Mouse (Mus musculus) common myeloid progenitor, adult 5-6 weeks (primary cell): Measurements from ENCODE around the gene Prr22. TPM values are rescaled to one million over a fixed set of nuclear protein-coding genes. Genes with fewer than 3 reads are reported as not detected.

Experiments
- ATAC-seq: replicated peaks from 2 replicates; pipeline ENCODE4 v1.8.0; 2016; ENCODE audit warnings: low read depth, mild to moderate bottlenecking, moderate TSS enrichment, inconsistent platforms; ENCODE audit not compliant: poor library complexity, severe bottlenecking
- total RNA-seq: library from RNA; stranded (forward); fragments of 200-1000, 187-1606 nt; gene quantifications from 2 replicates; pipeline ENCODE4 v1.2.3, GENCODE M21; 2017

Prr22 gene
- total RNA-seq, 1 experiment from 2014 or later: not detected

DNA sequence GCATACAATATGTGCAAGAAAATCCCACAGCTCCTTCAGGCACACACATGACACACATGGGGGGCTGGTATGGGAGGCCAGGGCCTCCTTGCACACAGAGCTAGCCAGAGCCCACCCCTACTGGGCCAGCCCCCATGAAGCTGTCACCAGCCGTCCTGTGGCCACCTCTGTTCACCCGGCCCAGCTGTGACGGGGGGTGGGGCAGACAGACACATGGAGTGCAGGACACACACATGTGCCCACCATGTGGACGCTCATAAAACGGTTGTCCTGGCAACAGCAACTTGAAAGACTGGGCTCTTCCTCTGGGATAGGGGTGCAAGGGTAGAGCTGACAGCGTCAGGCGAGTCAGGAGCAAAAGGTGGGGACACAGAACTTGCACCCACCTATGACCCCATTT is 10.8 kb upstream of the Prr22 start:
- ATAC-seq: no peak

DNA sequence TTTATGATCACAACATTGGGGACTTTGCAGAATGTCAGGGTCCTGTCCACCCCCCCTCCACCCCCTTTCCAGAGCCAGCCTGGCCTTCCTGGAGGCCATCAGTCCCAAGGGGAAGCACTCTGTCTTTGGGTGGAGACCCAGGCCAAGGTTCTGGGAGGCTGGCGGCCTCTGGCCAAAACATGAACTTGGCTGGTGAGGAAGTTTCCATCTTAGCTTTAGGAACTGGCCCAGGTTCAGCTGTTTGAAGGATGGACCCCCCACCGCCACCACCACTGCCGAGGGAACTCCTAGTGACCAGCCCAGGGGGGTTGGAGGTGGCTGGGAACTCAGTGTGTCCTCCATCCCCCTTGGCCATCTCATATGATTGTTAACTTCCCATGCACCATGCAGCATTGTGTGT is 9.0 kb upstream of the Prr22 start:
- no peak for ATAC-seq

DNA sequence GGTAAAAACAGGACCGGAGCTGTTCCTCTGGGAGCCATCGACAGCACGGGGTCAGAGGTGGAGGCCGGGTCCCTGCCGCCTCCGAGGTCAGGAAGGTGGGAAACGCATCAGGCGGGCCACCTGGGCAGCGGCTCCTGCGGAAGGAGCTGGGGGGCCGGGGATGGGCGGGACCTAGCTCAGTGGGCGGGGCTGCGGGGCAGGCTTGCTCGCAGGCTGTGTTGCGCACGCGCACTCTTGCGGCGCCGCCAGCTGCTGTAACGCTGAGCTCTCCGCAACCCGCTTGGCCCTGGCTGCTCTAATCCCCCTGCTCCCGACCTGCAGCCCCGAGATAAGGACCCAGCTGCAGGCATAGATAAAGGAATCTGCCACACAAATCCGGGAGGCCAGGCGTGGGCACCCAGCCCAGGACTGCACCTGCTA is 8.0 kb upstream of the Prr22 start:
- peak; percentile 40 for ATAC-seq

DNA sequence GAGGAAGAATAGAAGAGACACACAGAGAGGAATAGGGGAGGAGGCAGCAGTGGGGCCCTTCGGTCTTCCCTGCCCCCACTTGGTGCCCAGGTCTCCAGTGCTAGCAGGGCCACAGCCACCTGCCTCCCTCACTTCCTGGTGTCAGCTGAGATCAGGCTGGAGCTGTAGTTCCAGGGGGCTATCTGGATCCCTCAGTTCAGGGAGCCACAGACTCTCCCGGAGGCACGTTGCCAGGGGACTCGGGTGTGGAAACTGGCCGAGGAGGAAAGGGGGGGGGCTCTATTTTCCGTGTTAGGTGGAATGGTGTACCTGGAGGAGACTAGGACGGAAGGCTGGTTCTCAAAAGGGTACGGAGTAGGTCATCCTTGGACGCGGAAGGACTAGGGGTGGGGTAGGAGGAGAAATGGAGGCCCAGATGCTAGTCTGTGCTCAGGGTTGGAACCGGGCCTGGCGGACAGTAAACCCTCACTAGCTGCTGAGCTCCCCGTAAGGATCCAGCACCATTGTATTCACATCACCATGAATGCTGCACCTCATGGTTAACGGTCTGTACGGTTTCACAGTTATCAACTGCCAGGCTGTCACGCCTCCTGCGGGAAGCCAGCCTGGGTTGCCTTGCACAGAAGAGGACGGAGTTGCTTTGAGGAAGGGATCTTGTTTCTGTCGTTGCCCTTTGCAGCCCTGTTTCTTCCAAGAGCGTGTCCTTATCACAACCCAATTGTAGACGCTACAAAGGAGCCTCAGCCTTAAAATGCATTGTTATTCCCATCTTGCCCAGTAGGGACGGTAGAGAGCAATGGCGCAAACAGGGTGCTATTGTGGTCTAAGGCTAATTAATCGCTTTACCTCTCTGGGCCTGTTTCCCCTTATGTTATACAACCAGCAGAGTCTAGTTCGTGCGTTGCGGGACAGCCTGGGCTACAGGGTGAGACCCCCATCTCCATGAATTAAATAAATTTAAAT is 7.0 kb upstream of the Prr22 start:
- peak; percentile 30 for ATAC-seq

DNA sequence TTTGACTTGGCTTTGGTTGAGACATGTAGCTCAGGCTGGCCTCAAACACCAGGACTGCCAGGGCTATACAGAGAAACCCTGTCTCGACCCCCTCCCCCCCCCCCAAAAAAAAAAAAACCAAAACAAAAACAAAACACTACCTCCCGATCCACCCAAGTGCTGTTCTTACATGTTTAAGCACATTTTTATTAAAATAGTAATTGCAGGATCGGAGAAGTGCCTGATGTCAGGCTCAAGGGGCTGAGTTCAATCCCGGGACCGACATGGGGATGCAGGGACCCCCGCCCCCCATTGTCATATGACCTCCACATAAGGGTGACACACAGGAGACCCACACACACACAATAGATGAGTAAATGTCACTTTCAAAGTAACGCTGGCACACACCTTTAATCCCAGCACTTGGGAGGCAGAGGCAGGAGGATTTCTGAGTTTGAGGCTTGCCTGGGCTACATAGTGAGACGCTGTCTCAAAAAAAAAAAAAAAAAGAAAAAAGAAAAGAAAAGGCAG is 6.3 kb upstream of the Prr22 start:
- no peak for ATAC-seq

DNA sequence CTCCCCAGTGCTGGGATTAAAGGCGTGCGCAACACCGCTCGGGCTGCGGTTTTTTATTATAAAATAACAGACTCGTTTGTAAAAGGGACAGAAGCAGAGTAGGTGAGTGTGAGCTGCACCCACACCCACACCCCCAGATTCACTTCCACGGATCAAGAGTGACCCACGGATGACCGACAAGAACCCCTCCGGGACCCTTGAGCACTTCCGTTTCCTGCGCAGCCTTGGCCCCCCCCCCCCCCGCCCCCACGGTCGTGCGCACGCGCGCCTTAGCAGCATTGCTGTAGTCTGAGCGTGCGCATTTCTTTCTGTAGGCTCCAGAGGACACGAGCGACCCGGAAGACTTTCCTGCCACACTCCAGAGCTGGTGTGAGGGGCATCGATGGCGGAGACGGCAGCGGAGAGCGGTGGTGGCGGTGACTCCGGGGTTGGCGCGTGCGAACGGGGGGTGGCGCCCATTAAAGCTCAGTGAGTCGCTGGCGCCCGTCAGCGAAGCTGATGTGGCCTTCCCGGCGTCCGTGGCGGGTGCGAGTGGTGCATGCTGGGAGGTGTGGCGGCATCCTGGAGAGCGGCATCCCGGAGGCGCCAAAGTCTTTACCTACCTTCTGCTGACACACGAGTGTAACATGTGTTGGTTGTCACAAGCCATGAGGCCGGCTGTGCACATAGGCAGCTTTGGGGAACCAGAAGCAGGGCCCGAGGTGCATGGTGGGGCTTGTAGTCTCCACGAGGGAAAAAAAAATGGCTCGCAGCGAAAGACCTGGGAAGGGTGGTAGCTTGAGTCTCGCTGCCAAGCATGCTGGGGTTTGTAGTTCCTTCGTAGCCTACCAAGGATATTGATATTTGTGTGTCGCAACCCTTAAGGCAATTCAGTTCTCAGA is 5.3 kb upstream of the Prr22 start, which contains the start of gene Dus3l:
TSS of gene Dus3l (plus strand) at position 284 of the 881 bp plus-strand sequence.
- ATAC-seq: peak; percentile 71

DNA sequence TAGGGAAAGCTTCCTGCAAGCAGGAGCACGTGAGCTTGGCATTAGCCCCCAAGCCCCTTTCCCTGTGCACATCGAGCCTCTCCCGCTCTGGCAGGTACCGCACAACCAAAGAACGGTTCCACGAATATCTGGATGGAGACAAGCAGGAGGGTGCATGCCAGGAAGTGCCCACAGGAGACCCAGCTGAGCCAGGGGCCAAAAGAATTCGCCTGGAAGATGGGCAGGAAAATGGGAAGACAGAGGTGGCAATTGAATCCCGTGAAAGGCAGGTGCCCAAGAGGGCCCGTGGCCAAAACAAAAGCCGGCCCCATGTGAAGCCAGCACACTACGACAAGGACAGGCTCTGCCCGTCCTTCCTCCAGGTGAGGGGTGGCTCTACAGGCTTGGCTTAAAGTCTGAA is 4.6 kb upstream of the Prr22 start:
- no peak for ATAC-seq

DNA sequence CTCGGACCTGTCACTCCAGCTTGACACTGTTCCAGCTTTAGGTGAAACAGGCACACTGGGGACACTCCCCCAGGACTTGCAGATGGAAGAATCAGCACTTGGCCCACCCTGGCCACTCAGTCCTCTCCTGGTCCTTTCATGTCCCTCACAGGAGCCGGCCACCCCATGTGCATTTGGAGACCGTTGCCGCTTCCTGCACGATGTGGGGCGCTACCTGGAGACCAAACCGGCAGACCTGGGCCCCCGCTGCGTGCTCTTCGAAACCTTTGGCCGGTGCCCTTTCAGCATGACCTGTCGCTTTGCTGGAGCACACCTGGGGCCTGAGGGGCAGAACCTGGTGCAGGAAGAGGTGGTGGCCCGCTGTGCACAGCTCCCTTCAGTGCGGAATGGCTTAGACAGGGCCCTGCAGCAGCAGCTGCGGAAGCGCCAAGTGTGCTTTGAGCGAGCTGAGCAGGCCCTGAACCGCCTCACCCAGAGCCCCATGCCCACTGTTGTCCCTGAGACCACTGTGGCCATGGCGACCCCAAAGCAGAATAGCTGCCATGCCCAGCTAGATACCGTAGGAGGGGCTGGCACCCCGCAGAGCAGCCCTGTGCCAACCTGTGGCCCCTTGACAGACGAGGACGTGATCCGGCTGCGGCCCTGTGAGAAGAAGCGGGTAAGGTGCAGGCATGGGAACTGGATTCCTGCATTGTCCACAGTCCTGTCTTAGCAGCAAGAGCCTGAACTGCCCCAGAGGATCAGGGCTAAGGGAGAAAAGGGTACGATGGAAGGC is 3.2 kb upstream of the Prr22 start:
- no peak for ATAC-seq

DNA sequence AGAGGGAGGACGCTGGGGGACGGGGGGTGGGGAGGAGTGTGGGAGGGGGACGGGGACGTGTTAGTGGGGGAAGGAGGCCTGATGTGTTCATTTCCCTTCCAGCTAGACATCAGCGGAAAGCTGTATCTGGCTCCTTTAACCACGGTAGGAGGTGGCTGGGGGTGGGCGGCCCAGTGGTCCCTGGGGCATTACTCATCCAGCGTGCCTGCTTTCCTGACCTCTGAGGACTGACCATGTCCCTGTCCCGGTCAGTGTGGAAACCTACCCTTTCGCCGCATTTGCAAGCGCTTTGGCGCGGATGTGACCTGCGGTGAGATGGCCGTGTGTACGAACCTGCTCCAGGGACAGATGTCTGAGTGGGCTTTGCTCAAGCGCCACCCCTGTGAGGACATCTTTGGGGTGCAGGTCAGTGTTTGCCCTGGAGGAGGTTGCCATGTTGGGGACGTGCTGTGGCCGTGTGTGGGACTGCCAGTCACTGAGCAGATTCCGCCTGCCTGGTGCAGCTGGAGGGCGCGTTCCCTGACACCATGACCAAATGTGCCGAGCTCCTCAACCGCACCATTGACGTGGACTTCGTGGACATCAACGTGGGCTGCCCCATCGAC is 2.4 kb upstream of the Prr22 start:
- ATAC-seq: no peak

DNA sequence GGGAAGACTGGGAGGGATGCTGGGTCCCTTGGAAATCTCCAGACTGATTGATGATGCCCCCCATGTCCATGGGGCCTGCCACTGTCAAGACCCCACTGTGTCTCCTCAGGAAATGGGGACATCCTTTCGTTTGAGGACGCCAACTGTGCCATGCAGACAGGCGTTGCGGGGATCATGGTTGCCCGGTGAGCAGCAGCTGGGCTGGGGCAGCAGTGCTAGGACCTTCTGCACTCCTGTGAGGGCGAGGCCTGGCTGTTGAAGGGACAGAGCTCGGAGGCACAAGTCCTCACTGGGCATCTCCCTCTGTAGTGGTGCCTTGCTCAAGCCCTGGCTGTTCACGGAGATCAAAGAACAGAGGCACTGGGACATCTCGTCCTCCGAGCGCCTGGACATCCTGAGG is 1.1 kb upstream of the Prr22 start:
- ATAC-seq: no peak

DNA sequence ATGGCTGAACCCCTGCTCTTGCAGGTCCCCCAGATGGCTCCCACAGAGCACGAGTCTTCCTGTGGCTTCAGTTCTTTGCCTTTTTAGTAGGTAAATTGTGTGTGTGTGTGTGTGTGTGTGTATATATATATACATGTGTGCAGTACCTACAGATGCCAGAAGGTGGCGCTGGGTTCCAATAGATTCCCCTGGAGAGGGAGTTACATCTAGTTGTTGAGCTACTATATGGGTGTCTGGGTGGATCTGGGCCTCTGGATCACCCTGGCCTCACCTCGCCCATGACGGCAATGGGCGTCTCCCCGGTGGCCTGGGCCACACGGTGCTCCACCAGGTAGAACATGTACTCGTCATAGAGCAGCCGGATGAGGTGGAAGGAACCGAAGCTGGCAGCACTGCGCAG is 7.5 kb downstream of the Prr22 start:
- ATAC-seq: no peak

DNA sequence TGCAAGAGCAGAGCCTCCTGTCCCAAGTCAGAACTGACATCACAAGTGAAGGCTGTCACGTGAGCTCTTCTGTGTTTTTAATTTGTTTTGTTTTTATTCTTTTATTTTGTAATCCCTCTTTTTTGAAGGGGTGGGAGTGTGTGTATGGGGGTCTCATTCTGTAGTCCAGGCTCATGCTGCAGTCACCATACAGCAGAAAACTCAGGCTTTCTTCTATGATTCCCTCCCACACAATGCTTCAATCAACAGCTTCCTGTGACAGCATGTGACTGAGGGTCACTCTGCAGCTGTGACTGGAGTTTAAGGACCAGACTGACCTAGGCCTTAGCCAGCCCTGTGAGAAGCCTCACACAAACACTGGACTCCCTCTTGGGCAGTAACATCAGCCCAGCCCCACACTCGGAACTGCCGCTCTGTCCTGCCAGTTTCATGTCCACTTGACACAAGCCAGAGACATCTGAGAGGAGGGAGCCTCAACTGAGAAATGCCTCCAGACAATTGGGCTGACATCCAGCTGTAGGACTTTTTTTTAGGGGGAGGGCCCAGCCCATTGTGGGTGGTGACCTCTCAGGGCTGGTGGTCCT is 8.8 kb downstream of the Prr22 start:
- ATAC-seq: no peak

DNA sequence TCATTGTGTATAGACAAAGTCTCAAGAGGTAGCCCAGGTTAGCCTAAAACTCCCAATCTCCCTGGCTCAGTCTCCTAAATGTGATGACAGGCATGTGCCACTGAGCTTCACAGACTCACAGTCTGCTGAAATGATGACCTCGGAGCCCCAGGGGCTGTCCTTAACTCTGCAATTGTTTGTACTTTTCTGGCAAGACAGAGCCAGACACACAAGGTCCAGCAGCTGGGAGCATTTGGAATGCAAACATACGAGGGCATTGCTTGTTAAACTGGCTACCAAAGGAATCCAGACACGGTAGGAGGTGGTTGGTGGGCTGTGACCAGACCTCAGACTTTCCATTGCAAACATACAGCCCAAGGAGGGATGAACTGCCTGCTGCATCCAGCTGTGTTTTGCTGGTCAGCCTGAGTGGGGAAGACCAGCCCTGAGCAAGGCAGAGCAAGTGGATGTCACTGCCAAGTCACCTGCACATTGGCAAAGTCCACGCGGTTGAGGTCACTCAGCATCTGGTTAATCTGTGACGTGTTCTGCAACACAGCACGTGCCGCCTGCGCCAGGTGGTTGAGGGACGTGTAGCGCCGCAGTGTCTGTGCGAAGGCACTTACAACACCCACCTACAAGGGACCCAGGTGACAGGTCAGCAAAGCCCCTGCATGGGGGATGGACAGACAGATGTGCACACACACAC is 10.4 kb downstream of the Prr22 start:
- no peak for ATAC-seq

DNA sequence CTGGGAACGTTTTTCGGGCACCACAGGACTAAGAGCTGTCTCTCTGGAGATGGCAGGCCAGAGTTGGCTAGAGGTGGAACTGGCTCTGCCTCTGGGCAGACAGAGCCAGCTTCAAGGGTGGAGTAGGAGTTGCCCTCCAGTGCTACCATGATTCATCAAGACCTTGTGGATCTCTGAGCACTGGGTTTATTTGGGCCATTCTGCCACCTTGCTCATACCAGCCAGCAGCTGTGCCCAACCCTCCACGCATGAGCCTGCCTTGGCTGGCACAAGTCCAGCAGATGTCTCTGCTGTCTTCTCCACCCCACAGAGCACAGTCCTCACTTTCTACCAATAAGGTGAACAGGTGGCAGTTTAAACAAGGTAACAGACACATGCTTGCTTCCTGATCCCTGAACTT is 18.8 kb downstream of the Prr22 start:
- ATAC-seq: no peak

DNA sequence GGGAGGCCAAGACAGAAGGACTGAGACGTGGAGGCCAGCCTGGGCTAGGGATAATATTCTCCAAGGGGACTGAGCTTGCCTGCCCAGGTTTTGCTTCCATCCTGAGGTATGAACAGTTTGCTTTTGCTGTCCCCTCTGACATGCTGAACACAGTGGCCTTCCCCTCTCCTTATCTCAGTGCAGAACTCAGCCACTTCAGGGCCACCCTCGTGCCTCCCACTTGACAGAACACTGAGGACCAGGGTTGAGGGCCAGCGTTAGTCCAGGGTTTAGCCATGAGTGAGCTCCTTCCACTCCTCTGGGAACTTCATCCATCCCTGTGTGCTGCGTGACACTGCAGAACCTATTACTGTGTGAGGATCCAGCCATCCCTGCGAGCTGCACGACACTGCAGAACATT is 19.2 kb downstream of the Prr22 start:
- no peak for ATAC-seq

DNA sequence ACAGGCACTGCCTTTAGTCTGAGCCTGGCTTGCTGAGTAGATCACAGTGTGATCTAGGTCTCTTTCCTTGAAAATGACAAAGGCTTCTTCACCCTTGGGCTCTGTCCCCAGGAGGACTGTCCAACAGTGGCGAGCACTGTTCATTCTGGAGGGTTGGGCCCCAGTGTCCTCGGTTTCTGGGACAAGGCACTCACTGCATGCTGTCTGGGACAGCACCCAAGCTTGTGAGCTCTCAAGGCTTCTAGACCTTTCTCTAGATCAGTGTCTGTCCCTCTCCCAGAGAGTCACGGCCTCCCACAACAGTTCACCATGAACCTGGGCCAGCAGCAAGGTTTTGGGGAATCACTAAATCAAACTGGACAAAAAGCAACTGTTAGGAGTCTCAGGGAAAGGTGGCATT is 22.5 kb downstream of the Prr22 start:
- ATAC-seq: no peak

DNA sequence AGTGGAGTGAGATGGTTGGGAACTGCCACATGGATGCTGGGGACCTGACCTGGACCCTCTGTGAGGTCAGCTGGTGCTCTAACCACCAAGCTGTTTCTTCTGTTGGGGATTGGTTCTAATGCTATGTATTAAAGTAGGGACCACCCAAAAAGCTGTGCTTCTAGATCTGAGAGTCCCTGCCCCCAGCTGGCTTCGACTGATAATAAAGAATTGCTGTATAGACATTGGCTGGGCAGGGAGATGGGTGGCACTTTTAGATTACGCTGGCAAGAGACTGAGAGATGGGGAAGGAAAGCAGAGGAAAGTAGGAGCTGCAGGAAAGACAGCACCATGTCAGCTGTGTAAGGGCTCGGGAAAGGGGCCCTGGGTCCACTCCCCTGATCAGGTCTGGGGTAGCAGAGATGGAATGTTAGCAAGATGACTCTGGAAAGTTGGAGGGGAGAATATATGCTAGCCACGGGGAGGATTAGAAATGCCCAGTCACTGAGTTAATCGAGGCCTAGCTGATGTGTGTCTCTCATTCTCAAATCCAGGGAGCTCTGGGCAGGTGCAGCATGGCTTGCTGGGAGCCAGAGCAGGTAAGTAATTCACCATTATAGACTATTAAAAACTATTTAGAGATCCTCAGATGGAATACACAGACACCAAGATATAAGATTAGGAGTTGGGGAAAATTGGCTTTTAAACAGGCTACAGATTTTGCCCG is 23.7 kb downstream of the Prr22 start:
- no peak; the same call in 1 of the 2 replicates for ATAC-seq

DNA sequence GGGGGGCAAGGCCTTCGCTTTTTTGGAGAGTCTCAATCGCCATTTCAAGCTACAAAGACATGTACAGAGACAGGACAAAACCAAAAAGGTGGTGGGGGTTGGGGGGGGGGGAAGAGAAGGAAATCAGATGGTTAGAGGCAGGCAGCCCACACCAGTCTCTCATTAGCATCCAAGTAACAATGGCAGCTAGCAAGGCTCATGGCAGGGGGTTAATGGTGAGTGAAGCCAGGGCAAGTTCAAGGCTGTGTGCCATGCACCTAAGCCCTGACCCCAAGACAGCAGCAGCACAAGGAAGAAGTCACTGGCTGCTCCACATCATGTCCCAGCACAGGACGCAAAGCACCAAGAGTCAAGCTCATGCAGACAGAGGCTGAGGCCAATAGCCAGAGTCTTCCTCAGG is 29.2 kb downstream of the Prr22 start:
- no peak for ATAC-seq
